Mouse (Mus musculus) ES-E14 (cell line): ENCODE measurements at regions not wholly inside any gene's neighbourhood (a gene's known extent, or its start where the extent isn't known, plus 50 kb on each side); places are given as distances from the start of the nearest gene placed in this dataset.

Source experiments
- HCFC1 ChIP-seq: IDR thresholded peaks from 2 replicates; pipeline ENCODE4 v1.6.1; 2012; ENCODE audit warnings: low read length, inconsistent platforms, borderline replicate concordance; ENCODE audit not compliant: insufficient read depth
- MAFK ChIP-seq: IDR thresholded peaks from 2 replicates; pipeline ENCODE4 v1.6.1; 2014; ENCODE audit warnings: mild to moderate bottlenecking, low read depth, low read length, inconsistent platforms; ENCODE audit not compliant: insufficient read depth

DNA sequence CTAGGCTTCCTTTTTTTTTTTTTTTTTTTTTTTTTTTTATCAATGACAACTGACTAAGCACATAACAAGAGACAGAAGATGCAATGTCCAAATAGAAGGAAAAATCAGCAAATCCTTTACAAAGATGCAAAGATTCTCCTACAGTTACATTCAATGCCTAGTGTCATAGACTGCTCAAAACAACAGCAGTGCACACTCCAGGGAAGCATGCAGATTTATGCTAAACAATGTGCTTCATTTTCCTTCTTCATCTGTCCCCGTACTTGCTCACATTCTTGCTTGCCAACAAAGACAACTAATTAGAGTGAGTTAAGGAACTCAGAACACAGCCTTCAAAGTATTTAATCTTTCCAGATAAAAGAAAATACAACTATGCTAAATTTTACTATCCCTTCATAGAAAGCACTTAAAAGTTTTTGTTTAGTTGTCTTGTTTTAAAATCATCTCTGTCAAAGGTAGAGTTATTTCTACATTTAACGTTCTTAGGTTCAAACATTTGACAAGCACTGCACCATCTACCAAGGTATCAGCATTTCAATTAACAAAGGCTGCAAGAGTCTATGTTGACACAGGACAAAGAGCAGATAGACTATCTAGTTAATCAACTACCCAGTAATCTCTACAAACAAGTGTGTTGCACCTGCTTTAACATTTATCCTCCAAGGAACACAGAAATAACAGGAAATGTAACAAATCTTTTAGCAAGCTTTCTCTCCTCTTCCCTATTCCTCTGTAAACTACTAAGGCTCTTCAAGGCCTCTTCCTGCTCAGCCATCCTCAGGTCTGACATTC, 86.7 kb downstream of the Sucnr1 start:
- TF ChIP-seq MAFK (no peak), HCFC1 (no peak)
